Mouse (Mus musculus) spleen, adult 2 months (tissue): Measurements from ENCODE around the gene Gm20422.
A peak's percentile ranks its signal among the peaks of the same experiment; 100 is the strongest.

ENCODE experiments used
- CTCF ChIP-seq: fragments of 200-500 bp; IDR thresholded peaks from 2 replicates; pipeline ENCODE4 v1.5.1; 2011; ENCODE audit warnings: mild to moderate bottlenecking, inconsistent platforms; ENCODE audit not compliant: insufficient read depth, insufficient read length, insufficient replicate concordance; ENCODE audit errors: extremely low read depth
- POLR2A ChIP-seq: fragments of 200-500 bp; IDR thresholded peaks from 2 replicates; pipeline ENCODE4 v1.6.1; 2011; ENCODE audit warnings: low read depth, low read length, inconsistent platforms

- peak; percentile 91 for TF ChIP-seq POLR2A
- TF ChIP-seq CTCF: no peak
These were observed 58.1 kb downstream of the Gm20422 start for GRCm38 (mm10) chr8:69716403-69717231.
